Mouse (Mus musculus) forebrain, embryonic 15.5 days (tissue): ENCODE data around the gene Bicral. TPM values are rescaled to one million over a fixed set of nuclear protein-coding genes. Genes with fewer than 3 reads are reported as not detected.

Source experiments
- ATAC-seq: fragments of 200-750 bp; cut with Nextera tagmentation; replicated peaks from 2 replicates; pipeline ENCODE4 v1.8.0; 2017; ENCODE audit warnings: mild to moderate bottlenecking, moderate TSS enrichment, moderate library complexity
- H3K27ac ChIP-seq: fragments of 300-500 bp; sonication (generic); replicated peaks from 2 replicates; pipeline ENCODE4 v1.5.1; 2015; ENCODE audit warnings: mild to moderate bottlenecking, inconsistent platforms
- H3K27me3 ChIP-seq: fragments of 300-500 bp; sonication (generic); 2 replicates; pipeline ENCODE4 v1.6.1; 2015; ENCODE audit warnings: inconsistent platforms
- H3K36me3 ChIP-seq: fragments of 300-500 bp; sonication (generic); 2 replicates; pipeline ENCODE4 v1.6.1; 2015; ENCODE audit warnings: mild to moderate bottlenecking, inconsistent platforms
- H3K4me1 ChIP-seq: fragments of 300-500 bp; sonication (generic); 2 replicates; pipeline ENCODE4 v1.6.1; 2015; ENCODE audit warnings: inconsistent platforms
- H3K4me2 ChIP-seq: fragments of 300-500 bp; sonication (generic); replicated peaks from 2 replicates; pipeline ENCODE4 v1.6.1; 2015; ENCODE audit warnings: mild to moderate bottlenecking, inconsistent platforms
- H3K4me3 ChIP-seq: fragments of 300-500 bp; sonication (generic); 2 replicates; pipeline ENCODE4 v1.5.1; 2015; ENCODE audit warnings: mild to moderate bottlenecking, inconsistent platforms
- H3K9ac ChIP-seq: fragments of 300-500 bp; sonication (generic); replicated peaks from 2 replicates; pipeline ENCODE4 v1.6.1; 2015; ENCODE audit warnings: mild to moderate bottlenecking, inconsistent platforms
- H3K9me3 ChIP-seq: fragments of 300-500 bp; sonication (generic); 2 replicates; pipeline ENCODE4 v1.6.1; 2016; ENCODE audit warnings: inconsistent platforms
- WGBS: fragments of 180-500 bp; shearing (Covaris S2); methylation state at CpG from one replicate; pipeline ENCODE4 v1.1.7; 2015; ENCODE audit warnings: mixed read lengths; 5-methylcytosine and 5-hydroxymethylcytosine counted together
- polyA plus RNA-seq: library from polyadenylated mRNA; unstranded; fragments of >200 nt; fragmentation: Nextera tagmentation; extraction: Ambion mirVana; gene quantifications from 2 replicates; pipeline ENCODE4 v1.2.1, GENCODE M21; 2015

Gene Bicral
- polyA plus RNA-seq, 1 experiment from 2014 or later = 9.2 TPM

GRCm38 (mm10) chr17:46885910-46886643, 27.8 kb upstream of the Bicral start:
- Histone ChIP-seq H3K9ac (no peak overlapping the region), H3K9me3 (no peaks in the 10 kb centered on the region), H3K4me2 (no peak overlapping the region), H3K27ac (no peak overlapping the region), H3K36me3 (no peaks in the 10 kb centered on the region), H3K4me3 (no peak overlapping the region), H3K4me1 (peaks cover 14% of the 10 kb centered on the region), H3K27me3 (no peaks in the 10 kb centered on the region)
- 65% methylated on average over 17 of the region's 17 CpGs for WGBS
- ATAC-seq = no peak

- H3K9me3 ChIP-seq = no peaks in the 10 kb centered on the region
- H3K4me1 ChIP-seq = peaks cover 14% of the 10 kb centered on the region
- H3K36me3 ChIP-seq = no peaks in the 10 kb centered on the region
- no peak overlapping the region for H3K9ac ChIP-seq
- no peak for ATAC-seq
- no peak overlapping the region for H3K4me2 ChIP-seq
- H3K27me3 ChIP-seq = no peaks in the 10 kb centered on the region
- H3K4me3 ChIP-seq = no peak overlapping the region
- WGBS = 85% methylated on average over 11 of the region's 11 CpGs
- no peak overlapping the region for H3K27ac ChIP-seq
Observed at GRCm38 (mm10) chr17:46885218-46885909, 27.1 kb upstream of the Bicral start.

- Histone ChIP-seq H3K9me3 (no peaks in the 10 kb centered on the region), H3K4me2 (no peak overlapping the region), H3K36me3 (no peaks in the 10 kb centered on the region), H3K27me3 (no peaks in the 10 kb centered on the region), H3K4me3 (no peak overlapping the region), H3K9ac (no peak overlapping the region), H3K4me1 (peaks cover 19% of the 10 kb centered on the region), H3K27ac (no peak overlapping the region)
- WGBS = 91% methylated on average over 6 of the region's 6 CpGs
- ATAC-seq = no peak
Observed at GRCm38 (mm10) chr17:46884766-46885165, 26.5 kb upstream of the Bicral start.

DNA sequence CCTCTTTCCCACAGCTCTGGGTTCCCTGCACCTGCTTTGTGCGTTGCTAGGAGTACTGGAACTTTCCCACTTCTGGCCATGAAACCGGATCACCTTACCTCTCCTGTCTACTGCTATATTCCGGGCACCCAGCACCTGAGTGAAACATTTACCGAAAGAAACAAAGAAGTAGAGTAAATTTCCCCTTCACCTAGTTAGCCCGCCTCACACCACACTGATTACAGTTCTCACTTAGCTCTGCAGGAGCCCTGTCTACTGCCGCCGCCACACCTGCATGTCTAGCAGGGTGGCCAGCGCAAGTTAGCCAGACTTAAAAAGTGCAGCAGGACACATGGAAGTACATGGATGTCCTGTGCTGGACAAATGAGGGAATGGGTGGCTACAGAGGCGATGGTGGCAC, 24.8 kb upstream of the Bicral start:
- H3K9ac ChIP-seq = no peak overlapping the region
- no peak overlapping the region for H3K4me2 ChIP-seq
- no peaks in the 10 kb centered on the region for H3K27me3 ChIP-seq
- no peaks in the 10 kb centered on the region for H3K36me3 ChIP-seq
- H3K4me1 ChIP-seq = peaks cover 13% of the 10 kb centered on the region
- H3K9me3 ChIP-seq = no peaks in the 10 kb centered on the region
- WGBS = 90% methylated on average over 9 of the region's 9 CpGs
- H3K27ac ChIP-seq = no peak overlapping the region
- no peak overlapping the region for H3K4me3 ChIP-seq
- ATAC-seq = no peak

GRCm38 (mm10) chr17:46881728-46882127, 23.4 kb upstream of the Bicral start:
- Histone ChIP-seq H3K4me3 (no peak overlapping the region), H3K36me3 (no peaks in the 10 kb centered on the region), H3K27ac (no peak overlapping the region), H3K9ac (no peak overlapping the region), H3K27me3 (no peaks in the 10 kb centered on the region), H3K4me1 (peaks cover 8% of the 10 kb centered on the region; the same call in 1 of the 2 replicates), H3K4me2 (no peak overlapping the region), H3K9me3 (no peaks in the 10 kb centered on the region)
- no peak for ATAC-seq
- 74% methylated on average over 6 of the region's 6 CpGs for WGBS

- 0 out of 2 replicates have a peak overlapping the region, but pooled peaks have one; percentile 19 for H3K27ac ChIP-seq
- no peak overlapping the region for H3K4me3 ChIP-seq
- 84% methylated on average over 2 of the region's 2 CpGs for WGBS
- no peak overlapping the region for H3K4me2 ChIP-seq
- H3K9me3 ChIP-seq = no peaks in the 10 kb centered on the region
- H3K4me1 ChIP-seq = peaks cover 8% of the 10 kb centered on the region; the same call in 1 of the 2 replicates
- no peaks in the 10 kb centered on the region for H3K36me3 ChIP-seq
- H3K9ac ChIP-seq = no peak overlapping the region
- no peak for ATAC-seq
- H3K27me3 ChIP-seq = no peaks in the 10 kb centered on the region
Observed at GRCm38 (mm10) chr17:46880322-46880721, 22.0 kb upstream of the Bicral start.

DNA sequence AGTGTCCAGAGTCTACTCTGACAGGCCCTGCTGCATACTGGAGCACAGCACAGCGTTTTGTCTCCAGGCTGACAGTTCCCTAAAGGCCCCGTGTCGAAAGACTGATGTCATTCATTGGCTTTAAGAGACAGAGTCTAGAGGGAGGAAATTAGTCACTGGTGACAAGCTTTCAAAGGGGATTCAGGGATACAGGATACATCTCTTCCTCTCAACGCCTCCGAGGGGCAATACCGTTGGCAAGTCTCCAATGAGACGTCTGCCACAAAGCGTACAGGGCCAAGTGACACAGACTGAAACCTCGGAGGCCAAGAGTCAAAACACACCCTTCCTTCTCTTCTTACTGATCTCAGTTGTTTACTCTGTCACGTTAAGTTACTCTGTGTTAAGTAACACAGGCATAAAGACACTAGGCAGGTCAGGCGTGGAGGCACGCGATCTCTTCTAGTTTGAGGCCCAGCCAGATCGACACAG, 21.6 kb upstream of the Bicral start:
- H3K9ac ChIP-seq = no peak overlapping the region
- H3K36me3 ChIP-seq = no peaks in the 10 kb centered on the region
- H3K27me3 ChIP-seq = no peaks in the 10 kb centered on the region
- H3K4me3 ChIP-seq = no peak overlapping the region
- no peak for ATAC-seq
- no peak overlapping the region for H3K4me2 ChIP-seq
- WGBS = 43% methylated on average over 14 of the region's 14 CpGs
- 0 out of 2 replicates have a peak overlapping the region, but pooled peaks have one; percentile 19 for H3K27ac ChIP-seq
- peaks cover 8% of the 10 kb centered on the region; the same call in 1 of the 2 replicates for H3K4me1 ChIP-seq
- H3K9me3 ChIP-seq = no peaks in the 10 kb centered on the region

DNA sequence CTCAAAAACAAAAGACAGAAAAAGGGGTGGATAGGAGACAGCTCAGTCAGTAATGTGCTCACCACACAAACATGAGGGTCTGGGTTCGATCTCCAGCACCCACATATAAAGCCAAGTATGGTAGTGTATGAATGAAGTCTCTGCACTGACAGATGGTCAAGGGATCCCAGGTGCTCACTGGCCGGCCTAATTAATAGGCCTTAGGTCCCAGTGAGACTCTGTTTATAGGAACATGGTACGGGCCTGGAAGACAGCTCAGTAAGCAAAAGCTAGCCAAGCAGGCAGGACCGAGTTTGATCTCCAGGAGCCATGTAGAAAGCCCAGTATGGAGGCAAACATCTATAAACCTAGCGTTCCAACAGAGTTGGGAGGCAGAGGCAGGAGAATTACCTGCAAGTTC, 18.8 kb upstream of the Bicral start:
- H3K4me1 ChIP-seq = peaks cover 8% of the 10 kb centered on the region; the same call in 1 of the 2 replicates
- H3K4me3 ChIP-seq = no peak overlapping the region
- H3K9ac ChIP-seq = no peak overlapping the region
- no peaks in the 10 kb centered on the region for H3K36me3 ChIP-seq
- H3K9me3 ChIP-seq = no peaks in the 10 kb centered on the region
- WGBS = 89% methylated on average over 5 of the region's 5 CpGs
- no peak overlapping the region for H3K4me2 ChIP-seq
- no peak overlapping the region for H3K27ac ChIP-seq
- H3K27me3 ChIP-seq = no peaks in the 10 kb centered on the region
- no peak for ATAC-seq

DNA sequence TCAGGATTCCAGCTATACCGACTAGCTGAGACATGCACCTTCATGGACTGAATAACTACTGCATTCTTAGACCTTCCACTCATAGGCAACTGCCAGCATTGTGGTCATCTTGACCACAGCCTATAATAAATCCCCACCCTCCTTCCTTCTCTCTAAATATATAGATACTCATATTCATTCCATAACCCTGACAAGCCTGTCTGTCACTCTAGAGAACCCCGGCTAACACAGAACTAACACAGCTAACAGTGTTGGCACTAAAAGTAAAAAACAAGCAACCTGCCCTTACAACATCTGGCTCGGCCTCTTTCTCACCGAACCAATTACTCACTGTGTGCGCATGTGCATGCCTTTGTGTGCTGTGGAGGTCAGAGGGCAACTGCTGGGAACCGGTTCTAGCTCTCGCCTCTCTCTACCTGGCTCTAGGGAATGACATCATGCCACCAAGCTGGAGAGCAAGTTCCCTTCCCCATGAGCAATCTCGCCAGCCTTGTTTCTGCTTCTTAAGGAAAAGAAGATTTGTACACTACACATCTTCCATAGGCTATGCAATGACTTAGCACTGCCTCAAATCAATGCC, 18.2 kb upstream of the Bicral start:
- no peak for ATAC-seq
- Histone ChIP-seq H3K27me3 (no peaks in the 10 kb centered on the region), H3K36me3 (no peaks in the 10 kb centered on the region), H3K4me2 (no peak overlapping the region), H3K4me3 (no peak overlapping the region), H3K4me1 (peaks cover 8% of the 10 kb centered on the region; the same call in 1 of the 2 replicates), H3K9me3 (no peaks in the 10 kb centered on the region), H3K9ac (no peak overlapping the region), H3K27ac (no peak overlapping the region)
- WGBS = 86% methylated on average over 8 of the region's 8 CpGs

GRCm38 (mm10) chr17:46875626-46876025, 17.3 kb upstream of the Bicral start:
- no peaks in the 10 kb centered on the region for H3K27me3 ChIP-seq
- no peak for ATAC-seq
- no peaks in the 10 kb centered on the region for H3K36me3 ChIP-seq
- no peaks in the 10 kb centered on the region for H3K9me3 ChIP-seq
- H3K4me3 ChIP-seq = no peak overlapping the region
- 68% methylated on average over 3 of the region's 3 CpGs for WGBS
- no peak overlapping the region for H3K4me2 ChIP-seq
- peaks cover 8% of the 10 kb centered on the region; the same call in 1 of the 2 replicates for H3K4me1 ChIP-seq
- no peak overlapping the region for H3K27ac ChIP-seq
- no peak overlapping the region for H3K9ac ChIP-seq

DNA sequence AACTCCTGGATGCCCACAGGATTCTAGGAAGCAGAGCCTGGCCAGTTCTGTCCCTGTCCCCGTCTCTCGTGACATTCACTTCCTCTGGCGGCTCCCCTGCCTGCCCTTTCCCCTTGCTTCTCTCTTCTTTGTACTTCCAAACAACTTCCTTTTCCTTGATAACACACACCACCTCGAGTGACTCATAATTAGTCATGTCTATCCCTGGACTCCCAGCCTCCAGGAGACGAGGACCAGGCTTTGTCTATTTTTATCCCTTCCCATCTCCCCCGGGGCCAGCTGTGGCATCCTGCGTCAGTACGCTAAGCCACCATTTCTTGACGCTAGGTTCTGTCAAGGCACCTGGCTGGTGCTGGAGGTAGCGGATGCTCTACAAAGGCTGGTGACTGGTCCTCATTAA, 15.9 kb upstream of the Bicral start:
- Histone ChIP-seq H3K4me3 (no peak overlapping the region), H3K27ac (no peak overlapping the region), H3K4me2 (no peak overlapping the region), H3K36me3 (no peaks in the 10 kb centered on the region), H3K9me3 (no peaks in the 10 kb centered on the region), H3K9ac (no peak overlapping the region), H3K27me3 (no peaks in the 10 kb centered on the region), H3K4me1 (no peaks in the 10 kb centered on the region)
- WGBS = 48% methylated on average over 10 of the region's 10 CpGs
- ATAC-seq = no peak

DNA sequence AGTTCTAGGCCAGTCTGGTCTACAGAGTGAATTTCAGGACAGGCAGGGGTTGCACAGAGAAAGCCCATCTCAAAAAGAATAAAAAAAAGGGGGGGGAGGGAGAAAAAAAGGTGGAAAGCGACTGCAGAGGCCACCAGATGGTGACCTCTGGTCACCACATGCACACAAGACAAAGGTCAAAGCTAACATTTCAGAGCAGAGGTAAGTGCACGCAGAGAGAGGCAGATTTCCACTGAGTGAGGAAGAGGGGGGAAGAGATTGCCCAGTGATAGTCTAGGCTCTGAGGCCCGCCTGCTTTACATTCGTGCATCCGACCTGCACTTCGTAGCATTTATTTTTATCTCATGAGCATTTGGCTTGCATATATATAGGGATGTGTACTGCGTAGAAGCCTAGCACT, 14.5 kb upstream of the Bicral start:
- WGBS = 87% methylated on average over 7 of the region's 7 CpGs
- H3K36me3 ChIP-seq = no peaks in the 10 kb centered on the region
- ATAC-seq = no peak

More for the DNA sequence above, 14.5 kb upstream of the Bicral start:
- no peak overlapping the region for H3K27ac ChIP-seq
- H3K4me3 ChIP-seq = no peak overlapping the region
- no peaks in the 10 kb centered on the region for H3K9me3 ChIP-seq
- no peak overlapping the region for H3K4me2 ChIP-seq
- no peak overlapping the region for H3K9ac ChIP-seq
- H3K4me1 ChIP-seq = no peaks in the 10 kb centered on the region
- H3K27me3 ChIP-seq = no peaks in the 10 kb centered on the region
